Mouse (Mus musculus) activated CD4-positive, CD25-positive, alpha-beta regulatory T cell, adult 4 months (primary cell): ENCODE data around the gene Rnf223. TPM values are rescaled to one million over a fixed set of nuclear protein-coding genes. Genes with fewer than 3 reads are reported as not detected.

Experiments
- ATAC-seq: one replicate; pipeline ENCODE4 v1.8.0; 2017
- polyA plus RNA-seq, 2 experiments: library from polyadenylated mRNA; unstranded; fragments of 100-300 nt; shearing (Covaris generic); gene quantifications; one replicate each; pipeline ENCODE4 v1.2.1; 2017

The Rnf223 gene
- under 1 TPM in 1 of 2 experiments, not detected in 1; 0.20 TPM for polyA plus RNA-seq

- no peak for ATAC-seq
These were observed at the start of gene Rnf223 for GRCm38 (mm10) chr4:156130436-156130835. Gene Rnf223, plus strand, starts transcription at chr4:156130513.

GRCm38 (mm10) chr4:156082621-156083234 is 47.6 kb upstream of the Rnf223 start:
- no peak for ATAC-seq

- no peak for ATAC-seq
These were observed 47.0 kb upstream of the Rnf223 start for GRCm38 (mm10) chr4:156083348-156083747.

- no peak for ATAC-seq
These were observed 46.0 kb upstream of the Rnf223 start for GRCm38 (mm10) chr4:156084096-156084879.

- ATAC-seq: no peak
These were observed 45.1 kb upstream of the Rnf223 start for GRCm38 (mm10) chr4:156085256-156085655.

- ATAC-seq: no peak
These were observed 42.8 kb upstream of the Rnf223 start for GRCm38 (mm10) chr4:156087398-156088087.

- no peak for ATAC-seq
These were observed 39.1 kb upstream of the Rnf223 start for GRCm38 (mm10) chr4:156091236-156091635.

GRCm38 (mm10) chr4:156092765-156093164 is 37.5 kb upstream of the Rnf223 start:
- no peak for ATAC-seq

- ATAC-seq: no peak
These were observed 36.6 kb upstream of the Rnf223 start for GRCm38 (mm10) chr4:156093758-156094157.

- no peak for ATAC-seq
These were observed 34.1 kb upstream of the Rnf223 start for GRCm38 (mm10) chr4:156096191-156096590.

GRCm38 (mm10) chr4:156097770-156098366 is 32.4 kb upstream of the Rnf223 start:
- ATAC-seq: no peak

GRCm38 (mm10) chr4:156099427-156099826 is 30.9 kb upstream of the Rnf223 start:
- ATAC-seq: no peak

- ATAC-seq: no peak
These were observed 29.8 kb upstream of the Rnf223 start for GRCm38 (mm10) chr4:156100501-156100900.

- no peak for ATAC-seq
These were observed 28.8 kb upstream of the Rnf223 start for GRCm38 (mm10) chr4:156101481-156101903.

- ATAC-seq: no peak
These were observed 27.0 kb upstream of the Rnf223 start for GRCm38 (mm10) chr4:156103342-156103741.

- ATAC-seq: no peak
These were observed 21.4 kb upstream of the Rnf223 start for GRCm38 (mm10) chr4:156108606-156109546.

GRCm38 (mm10) chr4:156109570-156110331 is 20.6 kb upstream of the Rnf223 start, which contains the start of gene 9430015G10Rik:
Gene 9430015G10Rik, plus strand, starts transcription at chr4:156109982.
- ATAC-seq: peak; percentile 96

GRCm38 (mm10) chr4:156124077-156124476 is 6.2 kb upstream of the Rnf223 start:
- no peak for ATAC-seq

GRCm38 (mm10) chr4:156125393-156125792 is 4.9 kb upstream of the Rnf223 start:
- ATAC-seq: no peak

- no peak for ATAC-seq
These were observed 3.5 kb upstream of the Rnf223 start for GRCm38 (mm10) chr4:156126841-156127240.

- no peak for ATAC-seq
These were observed 1.6 kb upstream of the Rnf223 start for GRCm38 (mm10) chr4:156128746-156129145.
